Mouse (Mus musculus) c-Kit-positive CD71-positive TER-119-negative erythroid progenitor cells, embryonic 14.5 days (primary cell): ENCODE data around the gene Rprd1b.

Experiments used
- DNase-seq: peaks from one replicate; pipeline ENCODE4 v3.0.0-alpha.2; 2013; ENCODE audit warnings: low read depth

Gene Rprd1b

GRCm38 (mm10) chr2:158080622-158081241, 52.4 kb downstream of the Rprd1b start:
- DNase-seq = no peak

GRCm38 (mm10) chr2:158084486-158084885, 56.2 kb downstream of the Rprd1b start:
- no peak for DNase-seq

DNA sequence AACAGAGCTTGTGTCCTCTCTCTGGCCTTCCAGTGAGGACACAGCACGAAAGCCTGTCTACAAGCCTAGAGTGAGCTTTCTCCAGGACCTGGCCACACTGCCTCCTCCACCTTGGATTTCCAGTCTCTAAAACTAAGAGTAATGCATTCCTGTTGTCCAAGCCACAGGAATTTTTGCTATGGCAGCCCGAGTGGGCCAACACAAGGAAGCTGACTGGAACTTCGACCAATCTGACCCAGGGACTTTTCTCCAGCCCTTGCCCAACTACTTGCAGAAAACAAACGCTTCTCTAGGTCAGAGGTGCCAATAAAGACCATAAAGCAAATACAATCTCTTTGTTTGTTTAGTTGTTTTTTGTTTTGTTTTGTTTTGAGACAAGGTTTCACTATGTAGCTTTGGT, 61.8 kb downstream of the Rprd1b start:
- no peak for DNase-seq

GRCm38 (mm10) chr2:158093345-158093744, 65.0 kb downstream of the Rprd1b start:
- DNase-seq = no peak

GRCm38 (mm10) chr2:158094300-158094699, 66.0 kb downstream of the Rprd1b start:
- DNase-seq = no peak

GRCm38 (mm10) chr2:158094846-158095245, 66.5 kb downstream of the Rprd1b start:
- DNase-seq = no peak

DNA sequence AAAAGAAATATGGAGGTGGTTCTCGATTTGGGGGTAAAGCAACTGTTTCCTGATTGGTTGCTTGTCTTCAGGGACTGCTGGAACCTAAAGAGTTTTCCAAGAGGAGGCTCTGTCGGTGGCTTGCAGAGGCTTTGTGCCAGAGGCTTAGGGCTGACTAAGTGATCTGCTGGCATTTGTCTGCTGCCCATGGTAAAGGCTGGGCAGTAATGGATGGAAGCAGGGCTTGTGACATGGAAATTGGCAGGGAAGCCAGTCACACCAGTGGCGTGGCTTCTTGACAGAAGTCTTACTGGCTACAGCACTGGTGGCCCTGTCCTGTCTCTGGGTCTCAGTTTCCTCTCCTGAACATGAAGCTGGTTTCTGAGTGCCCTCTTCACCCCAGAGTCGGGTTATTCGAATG, 68.8 kb downstream of the Rprd1b start:
- DNase-seq = no peak

- no peak for DNase-seq
Observed at GRCm38 (mm10) chr2:158098730-158099129, 70.4 kb downstream of the Rprd1b start.

DNA sequence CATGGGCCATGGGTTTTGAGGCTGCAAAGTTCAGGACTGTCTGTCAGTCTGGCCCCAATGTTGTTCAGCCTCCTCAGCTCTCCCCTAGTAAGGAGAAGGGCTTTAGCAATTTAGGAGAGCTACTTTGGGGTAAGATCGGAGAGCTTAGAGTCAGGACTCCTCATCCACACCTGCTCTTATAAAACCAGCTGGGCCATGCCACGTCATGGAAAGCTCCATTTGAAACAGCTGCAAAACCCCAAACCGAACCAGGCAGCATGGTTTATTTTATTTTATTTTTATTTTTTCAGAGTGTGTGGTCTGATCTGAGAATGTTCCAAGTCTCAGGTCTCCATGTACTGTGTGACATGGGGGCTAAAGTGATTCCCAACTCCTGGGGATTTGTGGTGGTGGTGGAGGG, 71.2 kb downstream of the Rprd1b start:
- no peak for DNase-seq

- DNase-seq = no peak
Observed at GRCm38 (mm10) chr2:158101768-158102167, 73.5 kb downstream of the Rprd1b start.

DNA sequence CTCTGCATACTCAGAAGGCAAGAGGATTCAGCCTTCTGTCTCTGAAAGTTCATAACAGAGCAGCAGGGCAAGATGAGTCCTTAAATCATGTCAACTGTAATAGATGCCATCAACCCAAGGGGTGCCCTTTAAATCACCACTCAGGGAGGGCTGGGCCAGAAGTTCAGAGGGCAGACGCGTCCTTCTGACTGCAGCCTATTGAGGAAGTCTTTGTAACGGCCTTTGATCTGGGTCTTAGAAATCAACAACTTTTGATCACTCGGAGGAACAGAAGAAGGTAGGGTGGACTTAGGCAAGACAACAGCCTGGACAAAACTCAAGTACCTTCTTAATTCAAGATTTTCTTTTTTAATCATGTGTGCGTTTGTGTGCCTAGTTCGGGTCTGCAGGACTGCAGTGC, 76.7 kb downstream of the Rprd1b start:
- DNase-seq = no peak

DNA sequence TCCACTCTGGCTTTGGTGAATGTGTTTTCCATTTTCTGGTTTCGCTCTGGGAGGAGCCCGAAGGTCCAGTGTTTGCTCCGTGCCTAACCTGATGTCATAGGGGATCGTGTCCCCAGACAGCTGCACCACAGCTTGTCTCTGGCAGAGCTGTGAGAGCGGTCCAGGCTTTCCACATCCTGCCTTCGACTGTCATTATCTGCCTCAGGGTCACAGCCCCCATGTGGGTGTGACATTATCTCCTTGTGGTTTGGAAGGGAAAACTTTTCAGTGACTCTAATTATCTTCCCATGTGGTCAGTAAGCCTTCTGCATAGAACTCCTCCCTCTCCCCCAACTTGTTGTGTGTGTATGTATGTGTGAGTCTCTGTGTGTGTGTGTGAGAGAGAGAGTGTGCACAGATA, 77.3 kb downstream of the Rprd1b start:
- no peak for DNase-seq

DNA sequence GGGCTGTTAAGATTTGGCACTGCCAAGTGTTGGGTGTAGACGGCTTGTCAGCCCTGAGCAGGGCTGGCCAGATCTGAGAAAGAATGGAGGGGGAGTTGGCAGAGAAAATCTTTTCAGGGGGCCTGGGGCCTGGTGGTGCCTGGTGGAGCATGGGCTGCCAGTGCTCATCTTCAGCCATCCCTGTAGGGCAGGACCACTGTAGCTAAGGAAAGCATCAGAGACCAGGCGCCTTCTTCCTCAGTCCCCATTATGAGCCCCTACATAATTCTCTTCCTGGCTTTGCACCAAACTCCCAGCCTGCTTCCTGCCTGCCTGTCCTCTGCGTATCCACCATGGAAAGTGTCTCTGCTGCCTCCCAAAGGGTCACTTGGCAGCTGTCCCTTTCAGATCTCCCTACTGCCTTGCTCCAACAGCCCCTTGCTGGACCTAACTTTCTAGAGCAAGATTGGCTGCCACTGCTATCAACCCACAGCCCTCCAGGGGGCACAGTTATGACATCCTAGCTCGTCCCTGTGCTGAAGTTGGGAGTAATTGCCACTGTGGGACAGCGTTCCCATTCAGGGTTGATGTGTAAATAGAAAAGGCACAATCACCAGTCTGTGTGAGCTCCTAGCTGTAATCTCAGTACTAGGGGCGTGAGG, 78.8 kb downstream of the Rprd1b start:
- DNase-seq = peak; percentile 46

DNA sequence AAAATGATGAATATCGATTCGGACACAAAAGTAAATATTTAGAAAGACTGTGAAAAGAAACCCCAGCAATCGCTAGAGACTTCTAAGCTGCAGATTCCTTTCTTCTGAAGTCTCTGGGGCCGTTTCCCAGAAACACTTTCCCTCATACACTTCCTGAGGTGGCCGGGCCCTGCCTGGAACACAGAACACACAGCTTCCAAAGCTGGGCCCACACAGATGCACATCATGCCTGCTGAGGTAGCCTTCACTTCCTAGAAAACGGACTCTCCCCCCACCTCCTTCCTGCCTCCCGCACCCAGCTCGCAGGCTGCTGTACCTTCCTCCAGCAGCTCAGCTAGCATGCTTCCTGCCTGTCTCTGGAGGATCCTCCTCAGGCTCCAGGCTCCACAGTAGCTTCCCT, 81.2 kb downstream of the Rprd1b start:
- no peak for DNase-seq

- DNase-seq = peak; percentile 58
Observed at GRCm38 (mm10) chr2:158113591-158114257, 85.4 kb downstream of the Rprd1b start.

DNA sequence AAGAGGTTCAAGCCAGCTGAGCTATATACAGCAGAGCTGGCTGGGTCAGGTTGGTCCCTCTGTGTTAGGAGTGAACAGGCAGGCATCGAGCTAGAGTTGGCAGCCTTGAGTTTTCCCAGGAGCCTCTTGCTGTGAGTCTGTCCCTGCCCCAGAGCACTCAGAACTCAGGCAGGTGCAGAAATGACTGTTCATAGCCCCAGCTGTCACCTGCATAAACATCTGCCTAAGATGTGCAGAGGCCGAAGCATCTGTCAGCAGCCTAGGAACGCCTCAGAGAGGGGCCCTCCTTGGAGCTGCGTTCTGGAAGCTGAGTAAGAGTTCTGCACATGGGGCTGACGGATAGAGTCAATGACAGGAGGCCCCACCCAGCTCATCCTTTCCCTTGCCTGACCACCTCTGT, 86.6 kb downstream of the Rprd1b start:
- no peak for DNase-seq

GRCm38 (mm10) chr2:158115838-158116453, 87.6 kb downstream of the Rprd1b start:
- DNase-seq = no peak

DNA sequence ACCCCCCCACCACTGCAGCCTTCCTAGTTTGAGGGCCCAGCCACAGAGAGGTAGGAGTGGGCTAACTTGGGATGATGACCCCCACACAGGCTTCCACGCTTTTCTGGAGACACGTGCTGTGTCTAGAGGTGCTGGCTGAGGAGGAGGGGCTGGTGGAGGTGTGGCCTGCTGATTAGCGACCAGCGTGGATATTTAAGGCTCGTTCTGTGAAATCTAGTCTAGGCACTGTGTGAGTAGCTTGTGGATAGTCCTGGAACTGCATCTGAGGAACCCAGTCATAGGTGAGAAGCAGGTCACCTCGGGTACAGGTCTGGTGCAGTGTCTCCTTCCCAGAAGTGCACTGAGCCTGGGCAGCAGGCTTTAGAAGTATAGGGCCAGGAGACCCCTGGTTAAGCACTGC, 88.4 kb downstream of the Rprd1b start:
- no peak for DNase-seq

GRCm38 (mm10) chr2:158119145-158119544, 90.8 kb downstream of the Rprd1b start:
- no peak for DNase-seq

DNA sequence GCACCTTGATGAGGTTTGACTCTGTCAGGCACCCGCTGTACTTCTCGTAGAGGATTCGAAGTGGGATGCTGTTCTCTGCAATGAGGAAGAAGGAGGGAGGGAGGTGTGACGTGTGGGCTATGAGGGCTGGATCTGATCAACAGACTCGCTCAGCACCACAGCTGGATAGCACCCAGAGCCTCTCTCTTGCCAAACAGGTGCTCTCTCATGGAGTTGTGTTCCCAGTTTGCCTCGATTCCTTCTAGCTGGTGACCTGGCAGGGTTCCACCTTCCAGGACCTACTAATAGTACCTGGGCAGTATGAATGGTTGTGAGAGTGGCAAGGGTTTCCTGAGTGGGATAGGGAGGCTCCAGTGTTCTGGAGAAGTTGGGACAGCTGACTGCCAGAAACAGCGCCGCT, 91.9 kb downstream of the Rprd1b start:
- DNase-seq = no peak

- DNase-seq = no peak
Observed at GRCm38 (mm10) chr2:158120868-158121267, 92.6 kb downstream of the Rprd1b start.

DNA sequence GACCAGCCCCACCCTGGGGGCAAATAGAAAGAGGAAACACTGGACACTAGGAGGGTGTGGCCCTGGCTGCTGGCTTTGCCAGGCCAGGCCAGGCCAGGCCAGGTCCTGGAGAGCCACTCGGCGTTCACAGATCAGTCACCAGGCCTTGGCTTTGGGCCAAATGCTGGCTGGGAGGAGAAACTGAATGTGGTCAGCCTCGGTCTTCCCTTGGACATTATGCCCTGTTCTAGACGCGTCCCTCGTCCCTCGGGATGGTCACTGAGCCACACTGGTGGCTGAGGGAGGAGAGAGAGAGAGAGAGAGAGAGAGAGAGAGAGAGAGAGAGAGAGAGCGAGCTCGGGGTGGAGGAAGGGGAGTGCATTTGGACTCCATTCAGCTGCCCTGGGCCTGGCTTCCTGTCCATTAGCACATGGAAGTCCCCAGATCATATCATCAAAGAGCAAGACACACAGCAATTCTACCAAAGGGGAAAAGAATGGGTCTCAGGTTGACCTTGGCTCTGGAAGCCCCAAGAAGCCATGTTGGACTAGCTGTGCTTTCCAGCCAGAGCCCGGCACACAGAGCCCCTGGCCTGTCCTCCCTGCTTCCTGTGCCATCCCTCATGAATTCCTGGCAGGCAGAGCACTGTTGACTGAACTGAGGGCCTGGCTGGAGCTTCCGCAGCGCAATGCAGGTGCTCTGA, 93.5 kb downstream of the Rprd1b start:
- DNase-seq = no peak

- no peak for DNase-seq
Observed at GRCm38 (mm10) chr2:158122814-158123213, 94.5 kb downstream of the Rprd1b start.
